Mouse (Mus musculus): ENCODE data around the gene Olfr1508.
"Not testable (repeated sequence)": the region's sequence is repeated elsewhere in the genome, so short reads cannot be mapped to it uniquely, and the experiment has no call there.

The Olfr1508 gene

GRCm38 (mm10) chr14:52467395-52467794 is at the start of gene Olfr1508:
Olfr1508 (minus strand) TSS chr14:52467495.
- no peak for DNase-seq (ENCODE audit: low spot score)

DNA sequence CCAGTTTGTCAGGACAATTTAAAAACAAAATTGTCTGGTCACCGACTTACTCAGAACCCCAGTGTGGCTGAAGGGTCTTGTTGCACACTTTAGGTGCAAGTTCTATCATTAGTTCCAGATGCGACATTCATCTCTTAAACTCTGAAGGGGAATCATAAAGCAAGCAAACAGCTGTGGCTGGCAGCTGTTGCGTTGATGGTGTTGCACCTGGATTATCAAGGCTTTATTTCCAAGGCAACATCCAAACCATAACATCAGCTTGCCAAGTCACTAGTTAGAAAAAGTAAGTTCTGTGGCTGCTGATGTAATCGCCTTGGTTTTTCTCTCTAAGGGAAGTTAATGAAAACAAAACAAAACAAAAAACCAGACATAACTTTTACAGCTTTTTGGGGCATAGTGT is 28.2 kb upstream of the Olfr1508 start, which contains the start of gene Olfr1507:
Gene Olfr1507 (minus strand): TSS at position 234 of the 400 bp plus-strand sequence.
- DNase-seq (ENCODE audit: low spot score), result no peak

DNA sequence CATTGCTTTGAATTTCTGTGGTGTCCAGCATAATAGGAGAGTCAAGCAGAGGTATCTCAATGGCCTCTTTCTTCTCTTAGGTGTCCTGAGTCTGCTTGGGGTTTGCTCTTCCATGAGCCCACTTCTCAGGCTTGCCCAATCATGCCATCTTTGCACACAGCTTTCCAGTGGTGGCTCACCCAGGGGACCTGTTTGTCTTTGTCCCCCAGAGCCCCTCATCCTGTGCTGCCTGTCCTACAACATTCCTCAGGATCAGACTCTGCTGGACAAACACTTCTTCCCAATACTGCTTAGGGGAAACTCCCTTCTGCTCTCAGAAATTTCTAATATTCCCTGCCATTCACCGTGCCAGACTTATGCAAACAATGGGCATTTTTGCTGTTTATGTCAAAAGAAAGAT is 1.6 kb downstream of the Olfr1508 start:
- no peak for DNase-seq (ENCODE audit: low spot score)

GRCm38 (mm10) chr14:52461928-52462327 is 5.4 kb downstream of the Olfr1508 start:
- no peak for DNase-seq (ENCODE audit: low spot score)

DNA sequence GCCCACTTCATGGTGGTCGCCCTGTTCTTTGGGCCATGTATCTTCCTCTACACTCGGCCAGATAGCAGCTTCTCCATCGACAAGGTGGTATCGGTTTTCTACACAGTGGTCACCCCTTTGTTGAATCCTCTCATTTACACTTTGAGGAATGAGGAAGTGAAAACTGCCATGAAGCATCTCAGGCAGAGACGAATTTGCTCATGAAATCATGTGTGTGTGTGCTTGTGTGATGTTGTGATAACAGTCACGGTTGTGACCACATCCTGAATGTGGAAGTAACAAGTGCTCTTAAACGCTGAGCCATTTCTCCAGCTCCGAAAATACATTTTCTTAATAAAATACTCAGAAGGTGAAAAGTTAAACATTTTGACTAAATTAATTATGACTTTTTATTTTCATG is 16.2 kb downstream of the Olfr1508 start:
- no peak for DNase-seq (ENCODE audit: low spot score)

- DNase-seq (ENCODE audit: low spot score), result no peak
Observed at GRCm38 (mm10) chr14:52442690-52443089, 24.6 kb downstream of the Olfr1508 start, which contains the start of gene Olfr1509. Olfr1509 (plus strand) TSS chr14:52442990.

DNA sequence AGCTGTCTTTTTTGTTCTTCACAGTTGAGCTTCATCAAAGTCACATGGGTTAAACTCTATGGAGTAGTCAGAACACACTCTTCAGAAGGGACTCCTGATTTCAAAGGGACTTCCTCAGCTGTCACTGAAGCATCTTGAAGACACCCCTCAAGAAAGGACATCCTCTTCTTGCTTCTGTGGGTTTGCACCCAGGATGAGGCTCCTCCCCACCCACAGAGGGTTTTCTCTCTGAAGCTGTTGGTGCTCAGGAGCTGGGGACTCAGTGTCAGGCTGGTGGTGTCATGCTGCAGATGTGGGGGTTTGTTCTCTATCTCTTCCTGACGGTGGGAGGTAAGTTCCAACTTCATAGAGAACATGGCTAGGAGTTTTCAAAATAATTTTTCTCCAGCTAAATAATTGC is 39.6 kb downstream of the Olfr1508 start:
- DNase-seq (ENCODE audit: low spot score), result no peak

- DNase-seq (ENCODE audit: low spot score), result no peak
Observed at GRCm38 (mm10) chr14:52414273-52414672, 53.0 kb downstream of the Olfr1508 start, which contains the start of gene Olfr1510. Olfr1510 (minus strand) TSS chr14:52414373.

DNA sequence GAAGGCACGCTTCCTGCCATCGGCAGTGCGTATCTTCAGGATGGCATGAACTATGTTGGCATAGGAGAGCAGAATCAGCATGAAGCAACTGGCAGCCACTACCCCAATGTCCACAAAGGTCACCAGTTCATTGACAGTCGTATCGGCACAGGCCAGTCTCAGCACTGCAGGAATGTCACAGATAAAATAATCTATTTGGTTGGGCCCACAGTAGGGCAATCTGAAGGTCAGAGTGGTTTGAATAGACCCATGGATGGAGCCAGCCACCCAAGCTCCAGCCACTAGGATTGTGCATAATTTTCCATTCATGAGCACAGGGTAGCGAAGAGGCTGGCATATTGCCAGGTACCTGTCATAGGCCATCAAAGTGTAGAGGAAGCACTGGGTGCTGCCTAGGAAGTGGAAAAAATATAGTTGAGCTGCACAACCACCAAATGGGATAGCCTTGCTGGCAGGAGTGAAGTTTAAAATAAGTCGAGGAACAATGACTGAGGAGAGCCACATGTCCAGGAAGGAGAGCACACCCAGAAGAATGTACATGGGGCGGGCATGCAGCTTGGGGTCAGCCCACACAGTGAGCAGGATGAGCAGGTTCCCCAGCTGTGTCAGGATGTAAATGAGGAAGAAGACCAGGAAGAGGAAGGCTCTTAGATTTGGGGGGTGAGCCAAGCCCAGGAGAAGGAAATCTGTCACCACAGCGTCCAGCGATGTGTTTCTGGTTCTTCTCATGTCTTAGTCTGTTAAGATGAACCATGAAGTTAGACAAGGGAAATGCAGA is 57.0 kb downstream of the Olfr1508 start:
- DNase-seq (ENCODE audit: low spot score), result not testable (repeated sequence)

All from layer of hippocampus, adult 9-10 months (tissue).